Mouse (Mus musculus): ENCODE results near the gene Amotl2.
"Not testable (repeated sequence)": the region's sequence is repeated elsewhere in the genome, so short reads cannot be mapped to it uniquely, and the experiment has no call there.

The Amotl2 gene

GRCm38 (mm10) chr9:102735231-102735630, 18.8 kb downstream of the Amotl2 start:
- no peak for DNase-seq

GRCm38 (mm10) chr9:102735996-102736395, 19.5 kb downstream of the Amotl2 start:
- peak; percentile 85 for DNase-seq

GRCm38 (mm10) chr9:102737405-102737804, 20.9 kb downstream of the Amotl2 start:
- DNase-seq = peak; percentile 92

- DNase-seq = peak; percentile 98
These were observed 30.3 kb downstream of the Amotl2 start for GRCm38 (mm10) chr9:102746753-102747152.

- no peak for DNase-seq
These were observed 31.4 kb downstream of the Amotl2 start for GRCm38 (mm10) chr9:102747902-102748301.

GRCm38 (mm10) chr9:102749216-102749615, 32.7 kb downstream of the Amotl2 start:
- DNase-seq = no peak

GRCm38 (mm10) chr9:102751632-102752303, 35.3 kb downstream of the Amotl2 start:
- DNase-seq = no peak

GRCm38 (mm10) chr9:102753299-102753698, 36.8 kb downstream of the Amotl2 start:
- DNase-seq = no peak

GRCm38 (mm10) chr9:102755161-102755560, 38.7 kb downstream of the Amotl2 start:
- peak; percentile 94 for DNase-seq

GRCm38 (mm10) chr9:102755591-102756270, 39.3 kb downstream of the Amotl2 start:
- peak; percentile 93 for DNase-seq

- DNase-seq = peak; percentile 93
These were observed 39.9 kb downstream of the Amotl2 start for GRCm38 (mm10) chr9:102756352-102756751.

- no peak for DNase-seq
These were observed 42.4 kb downstream of the Amotl2 start for GRCm38 (mm10) chr9:102758851-102759250.

- DNase-seq = no peak
These were observed 43.1 kb downstream of the Amotl2 start for GRCm38 (mm10) chr9:102759581-102760001.

- DNase-seq = no peak
These were observed 45.1 kb downstream of the Amotl2 start for GRCm38 (mm10) chr9:102761599-102761998.

GRCm38 (mm10) chr9:102762836-102763235, 46.4 kb downstream of the Amotl2 start:
- no peak for DNase-seq

- no peak for DNase-seq
These were observed 47.0 kb downstream of the Amotl2 start for GRCm38 (mm10) chr9:102763520-102763919.

- not testable (repeated sequence) for DNase-seq
These were observed 48.1 kb downstream of the Amotl2 start for GRCm38 (mm10) chr9:102764540-102764939.

GRCm38 (mm10) chr9:102766741-102767140, 50.3 kb downstream of the Amotl2 start:
- DNase-seq = peak; percentile 94

GRCm38 (mm10) chr9:102769257-102769656, 52.8 kb downstream of the Amotl2 start:
- DNase-seq = no peak

GRCm38 (mm10) chr9:102770190-102770589, 53.7 kb downstream of the Amotl2 start:
- no peak for DNase-seq

GRCm38 (mm10) chr9:102771308-102771895, 54.9 kb downstream of the Amotl2 start:
- no peak for DNase-seq

GRCm38 (mm10) chr9:102777631-102778591, 61.4 kb downstream of the Amotl2 start:
- peak; percentile 99 for DNase-seq

GRCm38 (mm10) chr9:102779493-102779892, 63.0 kb downstream of the Amotl2 start:
- peak; percentile 100 for DNase-seq
